Mouse (Mus musculus) CD4-positive, CD25-positive, alpha-beta regulatory T cell, adult 4 months (primary cell): ENCODE data around the gene Syce2. TPM values are rescaled to one million over a fixed set of nuclear protein-coding genes. Genes with fewer than 3 reads are reported as not detected.
"Not testable (repeated sequence)": the region's sequence is repeated elsewhere in the genome, so short reads cannot be mapped to it uniquely, and the experiment has no call there.

Source experiments
- ATAC-seq: one replicate; pipeline ENCODE4 v1.8.0; 2017
- polyA plus RNA-seq, 2 experiments: library from polyadenylated mRNA; unstranded; fragments of 100-300 nt; shearing (Covaris generic); gene quantifications; one replicate each; pipeline ENCODE4 v1.2.1; 2017

Syce2 gene
- polyA plus RNA-seq, 2 experiments from 2014 or later = 6.5 to 9.0 TPM

DNA sequence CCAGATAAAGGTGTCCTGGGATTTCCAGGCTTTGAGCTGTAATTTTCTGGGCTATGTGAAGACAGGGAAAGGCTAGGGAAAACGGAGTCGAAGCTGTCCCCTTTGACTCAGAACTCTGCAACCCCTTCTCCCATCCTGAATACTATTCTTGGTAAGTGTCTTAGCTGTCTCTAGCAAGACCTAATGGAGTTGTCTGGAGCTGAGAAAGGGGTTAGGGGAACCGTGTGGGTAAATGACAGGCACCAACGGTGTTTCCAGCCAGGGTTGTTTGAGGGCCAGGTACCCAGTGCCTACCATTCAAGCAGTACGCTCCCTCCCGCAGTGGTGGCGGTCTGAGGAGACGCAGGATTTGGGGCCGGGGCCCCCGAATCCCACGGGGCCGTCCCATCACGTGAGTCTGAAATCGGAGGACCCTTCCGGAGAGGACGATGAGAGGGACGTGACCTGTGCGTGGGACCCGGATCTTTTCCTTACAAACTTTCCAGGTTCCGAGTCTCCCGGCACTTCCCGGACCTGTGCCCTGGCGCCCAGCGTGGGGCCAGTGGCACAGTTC, 30.5 kb downstream of the Syce2 start:
- ATAC-seq = no peak

DNA sequence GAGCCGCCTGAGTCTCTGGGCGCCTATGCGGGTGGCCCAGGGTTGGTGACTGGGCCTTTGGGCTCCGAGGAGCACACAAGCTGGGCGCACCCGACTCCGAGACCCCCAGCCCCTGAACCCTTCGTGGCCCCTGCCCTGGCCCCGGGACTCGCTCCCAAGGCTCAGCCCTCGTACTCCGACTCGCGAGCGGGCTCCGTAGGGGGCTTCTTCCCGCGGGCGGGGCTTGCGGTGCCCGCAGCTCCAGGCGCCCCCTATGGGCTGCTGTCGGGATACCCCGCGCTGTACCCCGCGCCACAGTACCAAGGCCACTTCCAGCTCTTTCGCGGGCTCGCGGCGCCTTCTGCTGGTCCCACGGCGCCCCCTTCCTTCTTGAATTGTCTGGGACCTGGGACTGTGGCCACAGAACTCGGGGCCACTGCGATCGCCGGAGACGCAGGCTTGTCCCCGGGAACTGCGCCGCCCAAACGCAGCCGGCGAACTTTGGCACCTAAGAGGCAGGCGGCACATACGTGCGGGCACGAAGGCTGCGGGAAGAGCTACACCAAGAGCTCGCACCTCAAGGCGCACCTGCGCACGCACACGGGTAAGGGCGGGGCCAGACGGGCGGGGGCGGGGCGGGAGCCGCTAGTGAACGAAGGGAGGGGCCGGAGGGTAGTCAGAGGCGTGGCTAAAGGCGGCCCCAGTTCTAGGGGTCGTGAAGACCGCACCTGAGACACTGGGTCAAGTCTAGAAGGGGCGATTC, 31.2 kb downstream of the Syce2 start:
- ATAC-seq = peak; percentile 90

DNA sequence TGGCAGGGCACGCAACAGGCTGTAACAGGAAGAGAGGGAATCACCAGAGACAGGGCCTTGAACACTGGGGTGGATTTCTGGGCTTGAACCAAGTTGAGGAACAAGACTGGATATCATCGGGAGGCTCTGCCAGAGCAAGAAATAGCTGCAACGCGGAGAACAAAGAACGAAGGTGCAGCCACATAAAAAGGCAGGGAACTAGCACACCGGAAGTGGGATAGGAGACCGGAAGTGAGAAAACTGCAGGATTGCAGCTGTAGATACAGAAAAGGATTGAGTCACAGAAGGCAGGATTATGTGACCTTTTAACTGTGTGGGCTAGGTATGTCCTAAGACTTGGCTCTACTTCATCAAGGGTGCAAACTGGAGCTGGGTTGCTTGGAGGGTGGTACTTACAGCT, 32.4 kb downstream of the Syce2 start:
- no peak for ATAC-seq

DNA sequence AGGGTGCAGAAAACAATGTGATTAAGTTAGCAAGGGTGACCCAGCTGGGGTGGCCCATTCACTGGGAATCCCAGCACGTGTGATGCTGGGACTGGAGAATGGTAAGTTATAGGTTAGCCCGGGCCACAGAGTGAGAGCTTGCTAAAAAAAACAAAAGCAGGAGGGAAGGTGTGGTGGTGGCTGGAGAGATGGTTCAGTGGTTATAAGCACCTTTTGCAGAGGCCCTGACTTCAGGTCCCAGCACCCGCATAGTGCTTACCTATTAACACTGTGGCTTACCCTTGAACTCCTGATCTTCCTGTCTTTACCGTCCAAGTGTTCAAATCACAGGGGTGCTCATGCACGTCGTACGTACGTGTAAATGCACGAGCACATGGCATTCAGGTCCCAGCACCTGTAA, 35.1 kb downstream of the Syce2 start:
- no peak for ATAC-seq

DNA sequence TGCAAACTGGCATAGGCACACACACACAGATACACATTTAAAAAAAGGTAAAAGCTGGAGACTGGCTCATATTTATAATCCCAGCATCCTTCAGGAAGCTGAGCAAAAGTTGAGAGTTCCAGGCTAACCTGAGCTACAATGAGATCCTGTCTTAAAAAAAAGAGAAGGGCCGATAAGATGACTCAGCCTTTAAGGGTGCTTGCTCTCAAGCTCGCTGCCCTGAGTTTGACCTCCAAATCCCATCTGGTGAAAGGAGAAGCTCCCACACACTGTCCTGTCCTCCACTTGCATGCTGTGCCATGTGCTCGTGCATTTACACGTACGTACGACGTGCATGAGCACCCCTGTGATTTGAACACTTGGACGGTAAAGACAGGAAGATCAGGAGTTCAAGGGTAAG, 35.6 kb downstream of the Syce2 start:
- ATAC-seq = no peak

DNA sequence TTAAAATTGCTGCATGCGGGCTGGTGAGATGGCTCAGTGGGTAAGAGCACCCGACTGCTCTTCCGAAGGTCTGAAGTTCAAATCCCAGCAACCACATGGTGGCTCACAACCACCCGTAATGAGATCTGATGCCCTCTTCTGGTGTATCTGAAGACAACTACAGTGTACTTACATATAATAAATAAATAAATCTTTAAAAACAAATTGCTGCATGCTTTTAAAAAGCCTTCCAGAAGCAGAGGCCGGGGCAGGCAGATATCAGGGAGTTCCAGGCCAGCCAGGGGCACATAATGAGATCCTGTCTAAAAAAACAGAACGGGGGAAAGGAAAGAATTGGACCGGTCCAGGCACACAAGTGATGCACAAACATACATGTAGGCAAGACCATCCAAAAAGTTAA, 36.1 kb downstream of the Syce2 start:
- not testable (repeated sequence) for ATAC-seq

DNA sequence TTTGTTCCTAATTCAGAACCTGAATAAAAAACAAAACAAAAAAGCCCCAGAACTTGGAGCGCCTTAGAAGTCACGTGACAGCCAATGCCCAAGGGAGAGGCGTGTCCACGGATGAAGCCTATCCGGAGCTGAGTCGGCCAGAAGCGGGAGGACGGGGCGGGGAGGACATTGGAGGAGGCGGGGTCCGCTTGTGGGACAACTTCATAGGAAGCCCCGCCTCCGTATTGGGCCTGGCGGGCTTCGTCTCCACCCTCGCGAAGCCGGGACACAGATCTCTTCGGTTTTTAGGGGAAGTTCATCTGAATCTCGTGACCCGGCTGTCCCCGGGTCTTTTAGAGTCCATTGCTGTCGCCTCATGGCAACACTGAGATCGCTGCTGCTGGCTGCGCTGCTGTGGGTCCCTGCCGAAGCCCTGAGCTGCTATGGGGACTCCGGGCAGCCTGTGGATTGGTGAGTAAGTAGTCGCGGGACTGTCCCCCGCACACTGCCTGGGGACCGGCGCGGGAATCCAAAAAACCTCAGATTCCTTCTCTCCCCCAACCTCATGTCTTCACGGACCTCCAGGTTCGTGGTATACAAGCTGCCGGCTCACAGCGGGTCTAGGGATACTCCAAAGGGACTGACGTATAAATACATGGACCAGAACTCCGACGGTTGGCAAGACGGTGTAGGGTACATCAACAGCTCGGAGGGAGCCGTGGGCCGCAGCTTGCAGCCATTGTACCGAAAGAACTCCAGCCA, 36.7 kb downstream of the Syce2 start, which contains the start of gene Dnase2a:
Gene Dnase2a, plus strand, starts transcription at position 140 of the 741 bp plus-strand sequence.
- ATAC-seq = peak; percentile 87

DNA sequence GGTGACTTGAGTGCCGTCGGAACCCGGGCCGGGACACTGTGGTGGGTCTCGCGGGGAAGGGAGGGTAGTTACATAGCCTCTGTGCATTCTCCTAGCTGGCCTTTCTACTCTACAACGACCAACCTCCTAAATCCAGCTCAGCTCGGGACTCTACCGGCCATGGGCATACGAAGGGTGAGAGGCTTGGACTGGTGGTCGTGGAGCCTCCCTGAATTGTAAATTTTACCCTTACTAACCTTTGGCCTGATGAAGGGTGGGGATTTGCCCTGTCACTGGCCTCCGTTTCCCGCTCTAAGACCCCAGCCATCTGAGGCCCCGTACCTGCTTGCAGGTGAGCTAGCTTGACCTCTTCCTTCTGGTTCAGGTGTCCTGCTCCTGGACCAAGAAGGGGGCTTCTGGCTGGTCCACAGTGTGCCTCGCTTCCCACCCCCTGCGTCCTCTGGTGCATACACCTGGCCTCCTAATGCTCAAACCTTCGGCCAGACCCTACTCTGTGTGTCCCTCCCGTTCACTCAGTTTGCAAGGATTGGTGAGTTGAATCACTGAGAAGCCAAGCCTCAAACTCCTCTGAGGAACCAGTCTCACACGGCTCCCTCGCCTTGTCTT, 37.4 kb downstream of the Syce2 start:
- no peak for ATAC-seq

DNA sequence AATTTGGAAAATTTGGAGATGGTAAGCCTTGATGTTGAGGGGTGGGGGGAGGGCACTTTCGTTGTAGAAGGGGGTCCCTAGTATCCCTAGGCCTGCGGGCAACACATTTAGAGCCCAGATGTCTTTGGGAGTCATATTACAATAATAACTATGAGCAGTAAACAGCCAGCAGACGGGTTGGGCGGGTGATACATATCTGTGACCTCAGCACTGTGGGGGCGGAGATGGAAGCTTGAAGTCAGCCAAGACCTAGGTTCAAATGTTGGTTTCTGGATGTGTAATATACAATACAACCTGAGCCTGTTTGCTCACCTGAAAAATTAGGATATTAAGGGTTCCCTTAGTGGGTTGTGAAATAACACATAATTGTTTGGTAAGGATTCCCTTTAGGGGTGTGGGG, 38.0 kb downstream of the Syce2 start:
- no peak for ATAC-seq

DNA sequence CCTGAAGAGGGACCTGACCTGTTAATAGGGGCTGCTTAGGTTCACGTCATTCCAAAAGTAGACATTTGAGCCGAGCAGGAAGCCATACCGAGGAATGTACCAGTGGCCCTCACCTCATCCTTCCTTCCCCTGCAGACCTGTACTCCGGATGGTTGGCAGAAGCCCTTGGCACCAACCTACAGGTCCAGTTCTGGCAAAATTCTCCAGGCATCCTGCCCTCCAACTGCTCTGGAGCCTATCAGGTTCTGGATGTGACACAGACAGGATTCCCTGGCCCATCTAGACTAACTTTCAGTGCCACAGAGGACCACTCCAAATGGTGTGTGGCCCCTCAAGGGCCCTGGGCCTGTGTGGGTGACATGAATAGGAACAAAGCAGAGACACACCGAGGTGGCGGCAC, 38.6 kb downstream of the Syce2 start:
- ATAC-seq = no peak

DNA sequence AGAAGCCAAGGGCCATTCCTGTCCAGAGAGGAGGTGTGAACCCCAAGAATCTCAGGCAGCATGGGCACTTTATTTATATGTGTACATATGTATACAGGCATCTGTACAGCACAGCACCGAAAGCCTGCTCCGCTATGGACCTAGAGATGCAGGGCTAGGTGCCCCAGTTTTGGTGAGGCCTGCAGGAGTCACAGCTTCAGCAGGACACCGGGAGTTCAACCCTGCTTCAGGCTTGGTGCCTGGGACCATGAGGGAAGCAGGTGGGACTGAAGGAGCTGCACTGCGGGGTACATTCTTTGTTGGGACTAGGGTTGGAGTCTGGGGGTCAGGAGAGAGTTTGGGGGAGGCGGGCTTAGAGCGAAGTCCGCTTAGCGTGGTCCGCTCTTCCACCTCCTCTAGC, 39.9 kb downstream of the Syce2 start:
- no peak for ATAC-seq

DNA sequence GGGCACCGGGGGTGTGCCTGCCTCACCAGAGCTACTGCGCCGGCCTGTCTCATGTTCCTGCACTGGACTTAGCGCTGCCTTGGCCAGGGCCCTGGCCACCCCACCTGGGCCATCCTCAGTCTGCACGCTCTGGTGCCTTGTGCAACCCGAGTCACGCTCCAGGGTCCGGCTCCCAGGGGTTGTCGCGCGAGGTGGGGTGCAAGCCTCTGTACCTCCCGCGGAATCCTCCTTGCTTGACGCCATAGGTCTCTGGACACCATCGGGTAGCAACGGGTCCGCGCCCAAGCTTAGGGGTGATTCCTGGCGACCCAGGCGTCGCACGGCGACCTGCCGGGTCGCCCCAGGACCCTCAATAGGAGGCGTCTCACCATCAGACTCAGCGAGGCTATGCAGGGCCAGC, 40.5 kb downstream of the Syce2 start:
- ATAC-seq = no peak

DNA sequence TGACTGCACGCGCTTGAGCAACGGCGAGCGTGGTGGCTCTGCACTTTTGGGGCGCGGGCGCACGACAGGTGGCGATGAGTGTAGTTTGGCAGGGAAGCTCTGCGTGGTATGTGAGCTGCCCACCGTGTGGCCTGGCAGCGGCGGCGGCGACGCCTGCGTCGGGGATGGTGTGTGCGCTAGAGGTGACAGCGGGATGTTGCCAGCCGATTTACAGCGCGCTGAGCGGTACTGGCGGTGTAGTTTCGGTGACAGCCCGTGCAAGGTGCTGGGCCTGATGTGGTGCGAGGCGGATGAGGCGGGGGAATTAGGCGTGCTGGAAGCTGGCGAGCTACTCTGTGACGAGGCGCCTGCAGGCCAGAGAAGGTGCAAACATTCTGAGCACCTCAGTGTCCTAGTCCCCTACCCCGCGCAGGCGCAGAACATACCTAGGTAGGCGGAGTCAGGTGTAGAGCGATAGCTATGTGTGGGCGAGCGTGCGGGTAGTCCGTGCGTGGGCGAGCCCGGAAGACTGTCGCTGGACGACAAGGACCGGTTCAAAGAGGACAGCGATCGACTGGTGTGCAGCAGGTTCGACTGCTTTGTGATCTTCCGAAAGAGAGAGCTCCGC, 41.1 kb downstream of the Syce2 start:
- peak; percentile 74 for ATAC-seq

DNA sequence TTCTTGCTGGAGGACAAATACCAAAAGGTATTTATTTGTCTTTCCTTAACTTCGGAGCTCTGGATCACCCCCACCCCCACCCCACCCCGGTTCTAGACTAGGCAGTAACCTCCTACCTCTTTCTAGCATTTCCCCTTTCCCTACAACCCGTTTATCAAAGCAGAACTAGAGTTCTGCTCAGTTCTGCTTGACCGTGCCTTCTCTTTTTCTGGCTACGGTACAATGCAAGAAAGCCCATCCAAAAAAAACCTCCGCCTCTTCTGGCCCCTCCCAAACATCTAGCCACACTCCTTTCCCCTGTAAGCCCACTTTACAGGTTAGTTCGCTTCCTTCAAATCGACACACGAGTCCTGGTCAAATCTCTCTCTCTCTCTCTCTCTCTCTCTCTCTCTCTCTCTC, 41.6 kb downstream of the Syce2 start:
- ATAC-seq = no peak

DNA sequence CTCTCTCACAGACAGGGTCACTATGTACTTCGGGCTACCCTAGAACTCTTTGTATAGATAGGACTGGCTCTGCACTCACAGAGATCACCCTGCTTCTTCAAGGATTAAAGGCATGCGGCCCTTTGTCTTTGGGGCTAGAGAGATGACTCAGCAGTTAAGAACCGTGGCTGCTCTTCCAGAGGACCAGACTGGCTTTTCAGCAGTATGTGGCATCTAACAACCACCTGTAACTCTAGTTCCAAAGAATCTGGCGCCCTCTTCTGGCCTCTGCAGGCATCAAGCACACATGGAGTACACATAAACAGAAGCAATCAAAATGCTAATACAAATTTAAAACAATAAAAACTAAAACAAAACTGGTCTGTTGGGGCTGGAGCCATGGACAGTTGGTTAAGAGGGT, 42.0 kb downstream of the Syce2 start:
- no peak for ATAC-seq

DNA sequence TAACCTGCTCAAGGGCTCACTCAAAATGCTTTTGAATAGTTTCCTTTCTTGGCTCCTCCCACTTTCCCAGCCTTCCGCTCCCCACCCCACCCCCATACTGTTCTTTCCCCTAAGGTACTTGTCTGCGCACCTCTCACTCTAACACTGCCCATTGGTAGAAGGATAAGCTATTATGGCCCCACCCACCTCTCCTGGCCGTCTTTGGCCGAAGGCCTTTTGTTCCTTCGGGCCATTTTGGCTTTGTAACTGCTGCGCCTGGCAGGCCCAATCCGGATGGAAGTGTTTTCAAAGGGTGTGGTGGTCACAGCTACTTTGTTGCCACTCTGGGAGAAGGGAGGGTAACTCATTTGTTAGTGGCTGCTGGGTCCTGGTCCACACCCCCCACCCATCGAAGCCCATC, 43.4 kb downstream of the Syce2 start:
- ATAC-seq = no peak

DNA sequence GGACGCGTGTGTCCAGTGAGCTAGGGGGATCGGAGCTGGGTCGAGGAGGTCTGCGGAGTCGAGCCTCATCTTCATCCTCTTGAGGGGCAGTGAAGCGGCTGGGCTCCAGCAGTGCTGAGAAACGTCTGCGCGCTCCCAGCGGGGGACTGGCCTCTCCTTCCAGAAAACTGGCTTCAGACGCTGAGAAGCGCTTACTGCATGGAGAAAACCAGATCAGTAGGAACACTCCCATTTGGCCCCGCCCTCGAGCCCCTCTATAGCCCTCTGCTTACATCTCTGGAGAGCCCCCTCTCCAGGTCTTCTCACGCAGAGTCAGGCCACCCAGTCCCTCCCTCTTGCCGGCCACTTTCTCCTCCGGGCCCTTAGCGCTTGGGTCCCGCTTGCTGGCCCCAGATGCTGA, 45.9 kb downstream of the Syce2 start:
- ATAC-seq = no peak

DNA sequence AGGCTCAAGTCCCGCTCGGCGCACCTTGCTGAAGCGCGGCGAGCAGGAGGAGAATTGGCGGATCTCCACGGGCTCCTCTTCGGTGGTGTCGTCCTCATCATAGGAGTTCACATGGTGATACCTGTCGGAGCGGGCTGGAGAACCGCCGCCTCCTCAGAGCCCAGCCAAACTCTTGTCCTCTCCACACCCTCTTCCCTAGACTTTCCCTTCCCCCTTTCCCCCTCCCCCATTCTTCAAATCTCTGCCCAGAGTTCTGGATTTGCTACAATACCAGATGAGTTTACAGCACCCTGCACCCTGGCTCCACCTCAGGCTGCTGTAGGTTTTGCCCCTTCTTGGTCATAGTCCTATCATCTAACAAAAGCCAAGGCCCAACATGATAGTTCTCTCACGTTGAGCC, 46.7 kb downstream of the Syce2 start:
- no peak for ATAC-seq

DNA sequence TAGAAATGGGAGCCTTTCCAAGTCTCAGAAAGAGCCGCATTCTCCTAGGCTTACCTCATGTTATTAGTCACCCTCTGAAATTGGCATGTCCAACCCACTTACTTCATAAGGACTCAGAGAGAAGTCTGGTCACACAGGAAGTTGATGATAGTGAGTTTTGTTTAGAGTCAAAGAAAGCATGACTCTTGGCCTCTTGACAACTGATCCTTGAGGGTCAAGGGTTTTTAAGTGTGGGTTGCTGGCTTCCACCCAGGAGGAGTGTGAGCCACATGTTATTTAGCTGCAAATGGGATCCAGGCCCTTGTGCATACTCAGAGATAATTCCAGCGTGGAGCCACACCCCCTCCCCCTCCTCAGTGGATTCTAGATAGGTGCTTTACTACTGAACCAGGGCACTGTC, 49.7 kb downstream of the Syce2 start:
- ATAC-seq = no peak

DNA sequence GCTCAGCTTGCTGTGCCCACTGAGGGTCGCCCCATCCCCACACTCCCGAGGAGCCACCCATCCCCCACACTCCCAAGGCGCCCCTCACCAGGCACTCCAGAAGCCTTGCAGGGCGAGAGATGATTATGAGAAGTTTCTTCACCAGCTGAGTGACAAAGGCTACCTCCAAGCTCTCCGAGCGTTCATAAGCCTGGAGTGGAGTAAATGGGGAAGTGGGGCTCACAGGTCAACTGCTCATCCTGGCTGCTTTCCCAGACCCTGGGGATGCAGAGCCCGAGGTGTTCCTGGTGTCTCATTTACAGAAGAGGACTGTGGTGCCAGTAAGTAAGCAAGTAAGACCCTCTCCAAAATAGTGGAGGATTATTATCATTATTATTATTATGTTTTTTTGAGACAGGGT, 53.6 kb downstream of the Syce2 start:
- ATAC-seq = no peak

DNA sequence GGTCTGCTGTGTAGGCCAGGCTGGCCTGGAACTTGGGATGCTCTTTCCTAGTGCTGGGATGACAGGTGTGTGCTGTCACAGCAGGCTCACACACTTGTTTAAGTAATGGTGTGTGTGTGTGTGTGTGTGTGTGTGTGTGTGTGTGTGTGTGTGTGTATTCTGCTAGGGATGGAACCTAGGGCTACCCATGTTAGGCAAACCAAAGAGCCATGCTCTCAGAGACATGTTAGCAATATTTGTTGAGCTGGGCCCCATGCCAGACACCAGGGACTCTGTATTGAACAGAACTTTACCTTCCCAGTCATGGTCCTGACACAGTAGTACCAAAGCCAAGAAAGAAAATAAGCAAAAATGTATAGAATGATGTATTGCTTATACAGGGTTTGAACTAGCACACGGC, 55.6 kb downstream of the Syce2 start:
- ATAC-seq = no peak

DNA sequence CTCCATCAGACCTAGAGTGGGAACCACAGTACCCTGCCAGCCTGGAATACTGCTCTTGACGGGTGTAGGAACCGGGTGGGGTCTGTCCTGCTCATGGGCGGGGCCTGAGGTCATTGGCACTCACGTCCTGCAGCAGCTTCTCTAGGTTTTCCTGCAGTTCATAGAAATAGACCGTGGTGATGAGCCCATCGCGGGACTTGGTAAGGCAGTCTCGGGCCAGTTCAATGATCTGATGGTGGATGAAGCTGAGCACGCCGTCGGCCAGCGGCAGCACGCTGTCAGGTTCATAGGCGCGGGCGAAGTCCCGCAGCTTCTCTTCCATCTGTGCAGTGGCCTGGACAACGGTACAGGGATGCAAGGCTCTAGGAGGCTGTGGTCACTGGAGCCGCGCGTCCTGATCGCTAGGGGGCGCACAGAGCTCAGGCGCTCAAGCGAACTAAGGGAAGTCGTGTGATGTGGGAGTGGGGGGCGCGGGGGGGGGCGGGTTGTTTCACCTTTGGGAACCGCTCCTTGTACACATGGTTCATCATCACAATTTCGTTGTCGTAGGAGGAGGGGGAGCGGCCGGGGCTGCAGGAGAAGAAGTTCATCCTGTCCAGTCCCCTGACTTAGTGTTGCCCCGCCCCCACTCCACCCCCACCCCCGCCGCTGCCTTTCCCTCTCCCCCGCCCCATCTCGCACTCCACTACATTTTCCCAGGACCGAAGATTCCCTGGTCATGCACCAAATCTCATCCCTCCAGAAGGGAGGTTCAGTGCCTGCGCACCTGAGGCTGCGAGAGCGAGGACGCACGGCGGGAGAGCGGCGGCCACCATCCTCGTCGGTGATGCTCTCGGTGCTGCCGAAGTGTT, 56.8 kb downstream of the Syce2 start:
- ATAC-seq = peak; percentile 51
